Mouse (Mus musculus): ENCODE results near the gene Flvcr2. TPM values are rescaled to one million over a fixed set of nuclear protein-coding genes. Genes with fewer than 3 reads are reported as not detected.

The Flvcr2 gene
- polyA plus RNA-seq, 1 experiment from 2014 or later: 5.1 TPM

DNA sequence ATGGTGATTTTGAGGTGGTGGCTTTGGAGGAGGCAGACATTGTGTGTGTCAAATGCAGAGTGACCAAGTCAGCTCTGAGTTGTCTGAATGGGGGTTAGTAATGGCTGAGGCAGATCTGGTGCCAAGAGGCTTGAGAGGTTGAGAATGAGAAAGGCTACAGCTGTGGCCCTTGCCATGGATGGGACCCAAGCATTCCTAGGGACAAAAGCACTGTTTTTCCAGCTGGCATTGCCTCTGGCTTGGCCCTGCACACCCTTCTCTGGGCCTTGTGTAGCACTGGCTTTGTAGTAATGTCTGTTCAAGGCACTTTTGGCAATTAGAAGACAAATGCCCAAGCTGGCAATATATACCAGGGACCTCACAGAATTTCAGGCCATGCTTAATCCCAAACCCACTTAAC, 64.6 kb downstream of the Flvcr2 start:
- Histone ChIP-seq H3K4me1 (peaks cover 7% of the 10 kb centered on the region), H3K27ac (no peak overlapping the region), H3K4me2 (no peak overlapping the region), H3K27me3 (no peaks in the 10 kb centered on the region), H3K9me3 (no peaks in the 10 kb centered on the region), H3K36me3 (peaks cover 28% of the 10 kb centered on the region), H3K9ac (no peak overlapping the region), H3K4me3 (no peak overlapping the region)
- ATAC-seq (ENCODE audit: borderline replicate concordance, extremely low read depth, low FRiP score, low TSS enrichment): no peak

- H3K9ac ChIP-seq: no peak overlapping the region
- peaks cover 35% of the 10 kb centered on the region for H3K36me3 ChIP-seq
- H3K4me2 ChIP-seq: no peak overlapping the region
- no peaks in the 10 kb centered on the region for H3K27me3 ChIP-seq
- 92% methylated on average over 4 of the region's 4 CpGs for WGBS
- H3K27ac ChIP-seq: no peak overlapping the region
- no peaks in the 10 kb centered on the region for H3K9me3 ChIP-seq
- ATAC-seq (ENCODE audit: borderline replicate concordance, extremely low read depth, low FRiP score, low TSS enrichment): no peak
- peaks cover 7% of the 10 kb centered on the region for H3K4me1 ChIP-seq
- no peak overlapping the region for H3K4me3 ChIP-seq
These were observed 65.3 kb downstream of the Flvcr2 start for GRCm38 (mm10) chr12:85811676-85812075.

GRCm38 (mm10) chr12:85813599-85813998, 67.3 kb downstream of the Flvcr2 start:
- Histone ChIP-seq H3K4me2 (no peak overlapping the region), H3K27ac (0 out of 2 replicates have a peak overlapping the region, but pooled peaks have one; percentile 10), H3K4me3 (no peak overlapping the region), H3K9me3 (no peaks in the 10 kb centered on the region), H3K9ac (no peak overlapping the region), H3K36me3 (peaks cover 49% of the 10 kb centered on the region), H3K4me1 (peaks cover 7% of the 10 kb centered on the region), H3K27me3 (no peaks in the 10 kb centered on the region)
- 26% methylated on average over 2 of the region's 2 CpGs for WGBS
- peak; percentile 39; the same call in 1 of the 2 replicates for ATAC-seq (ENCODE audit: borderline replicate concordance, extremely low read depth, low FRiP score, low TSS enrichment)

DNA sequence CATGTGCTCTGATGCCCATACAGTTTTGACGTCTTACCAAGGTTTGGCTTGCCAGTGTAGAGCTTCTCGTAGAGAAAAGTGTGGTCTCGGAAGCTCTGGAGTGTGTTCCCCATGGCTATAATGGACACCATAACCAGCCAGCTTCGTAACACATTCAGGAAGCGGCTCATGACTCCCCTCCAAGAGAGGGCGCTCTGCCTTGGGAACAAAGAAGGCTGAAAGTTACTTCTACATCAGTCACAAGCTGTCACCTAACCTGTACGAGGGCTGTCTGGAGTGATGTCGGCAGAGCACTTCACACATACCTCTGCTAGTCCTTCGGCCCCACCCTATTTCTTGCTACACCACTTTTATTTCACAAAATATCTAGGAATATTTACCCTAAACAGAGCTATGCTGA, 75.7 kb downstream of the Flvcr2 start:
- 64% methylated on average over 9 of the region's 9 CpGs for WGBS
- Histone ChIP-seq H3K27ac (no peak overlapping the region), H3K36me3 (peaks cover 27% of the 10 kb centered on the region), H3K27me3 (no peaks in the 10 kb centered on the region), H3K4me3 (no peak overlapping the region), H3K4me2 (no peak overlapping the region), H3K9ac (no peak overlapping the region), H3K9me3 (no peaks in the 10 kb centered on the region), H3K4me1 (peaks cover 26% of the 10 kb centered on the region)
- ATAC-seq (ENCODE audit: borderline replicate concordance, extremely low read depth, low FRiP score, low TSS enrichment): no peak

- Histone ChIP-seq H3K9me3 (no peaks in the 10 kb centered on the region), H3K4me2 (peak within 1 kb of the TSS; percentile 84), H3K36me3 (peaks cover 24% of the 10 kb centered on the region; the same call in 1 of the 2 replicates), H3K9ac (peak within 1 kb of the TSS; percentile 70), H3K4me1 (peaks cover 26% of the 10 kb centered on the region), H3K4me3 (peak within 1 kb of the TSS; percentile 91), H3K27me3 (no peaks in the 10 kb centered on the region), H3K27ac (peak within 1 kb of the TSS; percentile 99)
- WGBS: under 1% methylated on average over 63 of the region's 67 CpGs
- ATAC-seq (ENCODE audit: borderline replicate concordance, extremely low read depth, low FRiP score, low TSS enrichment): peak; percentile 98
These were observed 78.3 kb downstream of the Flvcr2 start, which contains the start of the genes Erg28 and Ttll5 for GRCm38 (mm10) chr12:85824438-85825264. Erg28 (minus strand) TSS chr12:85824550. Ttll5 (plus strand) TSS chr12:85824659.

- peak overlapping the region; percentile 91 for H3K4me3 ChIP-seq
- H3K36me3 ChIP-seq: peaks cover 23% of the 10 kb centered on the region; the same call in 1 of the 2 replicates
- H3K27me3 ChIP-seq: no peaks in the 10 kb centered on the region
- peak overlapping the region; percentile 70 for H3K9ac ChIP-seq
- peaks cover 26% of the 10 kb centered on the region for H3K4me1 ChIP-seq
- no peaks in the 10 kb centered on the region for H3K9me3 ChIP-seq
- ATAC-seq (ENCODE audit: borderline replicate concordance, extremely low read depth, low FRiP score, low TSS enrichment): no peak
- peak overlapping the region; percentile 84 for H3K4me2 ChIP-seq
- WGBS: 8% methylated on average over 8 of the region's 8 CpGs
- H3K27ac ChIP-seq: peak overlapping the region; percentile 99
These were observed 79.0 kb downstream of the Flvcr2 start for GRCm38 (mm10) chr12:85825361-85825760.

- Histone ChIP-seq H3K9me3 (no peaks in the 10 kb centered on the region), H3K27me3 (no peaks in the 10 kb centered on the region), H3K36me3 (peaks cover 22% of the 10 kb centered on the region; the same call in 1 of the 2 replicates), H3K27ac (no peak overlapping the region), H3K4me1 (peaks cover 26% of the 10 kb centered on the region), H3K4me3 (peak overlapping the region; percentile 91), H3K4me2 (peak overlapping the region; percentile 84), H3K9ac (peak overlapping the region; percentile 70; the same call in 1 of the 2 replicates)
- no peak for ATAC-seq (ENCODE audit: borderline replicate concordance, extremely low read depth, low FRiP score, low TSS enrichment)
- WGBS: 54% methylated on average over 2 of the region's 2 CpGs
These were observed 79.5 kb downstream of the Flvcr2 start for GRCm38 (mm10) chr12:85825822-85826221.

DNA sequence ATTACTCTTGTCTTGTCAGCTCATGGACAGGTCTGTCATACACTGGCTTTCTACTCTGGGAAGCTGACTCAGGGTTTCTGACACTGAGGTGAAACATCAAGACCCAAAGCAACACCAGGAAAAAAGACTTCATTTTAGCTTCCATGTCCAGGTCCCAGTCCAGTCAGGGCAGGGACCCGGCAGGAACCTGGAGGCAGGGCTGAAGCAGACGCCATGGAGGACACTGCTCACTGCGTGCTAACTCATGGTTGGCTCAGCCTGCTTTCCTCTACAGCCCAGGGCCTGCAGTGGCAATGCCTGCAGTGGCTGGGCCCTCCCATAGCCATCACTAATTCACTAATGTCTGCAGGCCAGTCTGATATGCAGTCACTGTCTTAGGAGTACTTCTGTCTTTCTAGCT, 82.5 kb downstream of the Flvcr2 start:
- H3K36me3 ChIP-seq: peaks cover 24% of the 10 kb centered on the region; the same call in 1 of the 2 replicates
- ATAC-seq (ENCODE audit: borderline replicate concordance, extremely low read depth, low FRiP score, low TSS enrichment): no peak
- H3K4me1 ChIP-seq: peaks cover 7% of the 10 kb centered on the region
- H3K27ac ChIP-seq: no peak overlapping the region
- no peak overlapping the region for H3K4me3 ChIP-seq
- no peaks in the 10 kb centered on the region for H3K27me3 ChIP-seq
- no peaks in the 10 kb centered on the region for H3K9me3 ChIP-seq
- H3K4me2 ChIP-seq: no peak overlapping the region
- 92% methylated on average over 3 of the region's 3 CpGs for WGBS
- H3K9ac ChIP-seq: no peak overlapping the region

GRCm38 (mm10) chr12:85829866-85830265, 83.5 kb downstream of the Flvcr2 start:
- H3K4me1 ChIP-seq: 0 out of 2 replicates have a peak, but pooled peaks cover 5% of the 10 kb centered on the region
- ATAC-seq (ENCODE audit: borderline replicate concordance, extremely low read depth, low FRiP score, low TSS enrichment): no peak
- no peaks in the 10 kb centered on the region for H3K27me3 ChIP-seq
- no peak overlapping the region for H3K27ac ChIP-seq
- no peak overlapping the region for H3K4me3 ChIP-seq
- H3K9ac ChIP-seq: no peak overlapping the region
- H3K36me3 ChIP-seq: peaks cover 31% of the 10 kb centered on the region; the same call in 1 of the 2 replicates
- 85% methylated on average over 3 of the region's 3 CpGs for WGBS
- H3K9me3 ChIP-seq: no peaks in the 10 kb centered on the region
- no peak overlapping the region for H3K4me2 ChIP-seq

GRCm38 (mm10) chr12:85830691-85831090, 84.4 kb downstream of the Flvcr2 start:
- ATAC-seq (ENCODE audit: borderline replicate concordance, extremely low read depth, low FRiP score, low TSS enrichment): no peak
- Histone ChIP-seq H3K4me1 (0 out of 2 replicates have a peak, but pooled peaks cover 4% of the 10 kb centered on the region), H3K4me3 (no peak overlapping the region), H3K9me3 (no peaks in the 10 kb centered on the region), H3K4me2 (no peak overlapping the region), H3K9ac (no peak overlapping the region), H3K36me3 (peaks cover 32% of the 10 kb centered on the region; the same call in 1 of the 2 replicates), H3K27ac (no peak overlapping the region), H3K27me3 (no peaks in the 10 kb centered on the region)
- 67% methylated on average over 3 of the region's 3 CpGs for WGBS

DNA sequence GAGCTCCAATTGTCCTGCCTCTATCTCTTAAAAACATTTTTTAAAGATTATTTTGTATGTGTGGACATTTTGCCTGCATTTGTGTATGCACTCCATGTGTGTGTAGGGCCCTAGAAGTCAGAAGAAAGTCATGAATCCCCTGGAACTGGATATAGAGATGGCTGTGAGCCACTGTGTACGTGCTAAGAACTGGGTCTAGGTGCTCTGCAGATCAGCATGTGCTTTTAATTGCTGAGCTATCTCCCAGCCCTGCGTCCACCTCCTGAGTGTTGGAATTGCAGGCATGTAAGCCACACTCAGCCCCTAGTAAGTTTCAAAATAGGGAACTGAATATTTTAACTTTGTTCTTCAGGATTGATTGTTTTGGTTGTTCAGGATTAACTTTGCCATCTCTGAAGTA, 88.2 kb downstream of the Flvcr2 start:
- Histone ChIP-seq H3K4me2 (no peak overlapping the region), H3K27ac (no peak overlapping the region), H3K9me3 (no peaks in the 10 kb centered on the region), H3K27me3 (no peaks in the 10 kb centered on the region), H3K4me3 (no peak overlapping the region), H3K4me1 (no peaks in the 10 kb centered on the region), H3K36me3 (peaks cover 16% of the 10 kb centered on the region; the same call in 1 of the 2 replicates), H3K9ac (no peak overlapping the region)
- 88% methylated on average over 2 of the region's 2 CpGs for WGBS
- ATAC-seq (ENCODE audit: borderline replicate concordance, extremely low read depth, low FRiP score, low TSS enrichment): no peak

GRCm38 (mm10) chr12:85837765-85838164, 91.4 kb downstream of the Flvcr2 start:
- peaks cover 10% of the 10 kb centered on the region; the same call in 1 of the 2 replicates for H3K36me3 ChIP-seq
- H3K4me3 ChIP-seq: no peak overlapping the region
- 80% methylated on average over 2 of the region's 2 CpGs for WGBS
- no peak for ATAC-seq (ENCODE audit: borderline replicate concordance, extremely low read depth, low FRiP score, low TSS enrichment)
- no peak overlapping the region for H3K9ac ChIP-seq
- H3K27me3 ChIP-seq: no peaks in the 10 kb centered on the region
- no peak overlapping the region for H3K4me2 ChIP-seq
- no peaks in the 10 kb centered on the region for H3K9me3 ChIP-seq
- H3K27ac ChIP-seq: no peak overlapping the region
- no peaks in the 10 kb centered on the region for H3K4me1 ChIP-seq
